Mouse (Mus musculus): Measurements from ENCODE around the gene Add2. TPM values are rescaled to one million over a fixed set of nuclear protein-coding genes. Genes with fewer than 3 reads are reported as not detected.

Gene Add2
- polyA plus RNA-seq, 1 experiment from 2014 or later = 66.5 TPM

DNA sequence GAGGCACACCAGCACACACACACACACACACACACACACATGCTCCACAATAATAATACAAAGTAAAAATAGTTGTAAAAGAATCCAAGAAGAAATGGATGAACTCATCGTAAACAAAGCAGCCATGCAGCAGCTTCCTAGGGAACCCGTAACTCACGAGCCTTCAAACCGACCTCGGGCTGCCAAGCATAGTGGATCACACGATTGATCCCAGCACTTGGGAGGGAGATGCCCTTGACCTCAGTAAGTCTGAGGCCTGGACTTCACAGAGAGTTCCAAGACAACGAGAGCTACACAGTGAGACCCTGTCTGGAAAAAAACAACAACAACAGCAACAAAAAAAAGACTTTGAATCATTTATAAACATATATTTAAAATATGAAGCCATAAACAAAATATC lies 133.1 kb downstream of the Add2 start:
- Histone ChIP-seq H3K9me3 (ENCODE audit: control insufficient read depth, low read length) (no peaks in the 10 kb centered on the region), H3K4me1 (replicated peaks; ENCODE audit: control insufficient read depth, insufficient read depth, low read length) (no peaks in the 10 kb centered on the region), H3K27me3 (replicated peaks; ENCODE audit: control insufficient read depth, insufficient read depth, low read length) (no peaks in the 10 kb centered on the region), H3K4me3 (ENCODE audit: low read depth, low read length) (no peak overlapping the region), H3K27ac (ENCODE audit: low read depth, low read length) (no peak overlapping the region), H3K9ac (ENCODE audit: low read depth, low read length) (no peak overlapping the region), H3K36me3 (ENCODE audit: control insufficient read depth, insufficient read depth, low read length) (no peaks in the 10 kb centered on the region), H3K4me2 (no peak overlapping the region)
- 61% methylated on average over 7 of the region's 7 CpGs for WGBS
- DNase-seq (ENCODE audit: low spot score) = no peak
- no peak for ATAC-seq (replicated peaks; ENCODE audit: low FRiP score)

GRCm38 (mm10) chr6:86164028-86164427 lies 135.5 kb downstream of the Add2 start:
- Histone ChIP-seq H3K9ac (ENCODE audit: low read depth, low read length) (no peak overlapping the region), H3K36me3 (ENCODE audit: control insufficient read depth, insufficient read depth, low read length) (no peaks in the 10 kb centered on the region), H3K4me1 (replicated peaks; ENCODE audit: control insufficient read depth, insufficient read depth, low read length) (no peaks in the 10 kb centered on the region), H3K27ac (ENCODE audit: low read depth, low read length) (no peak overlapping the region), H3K27me3 (replicated peaks; ENCODE audit: control insufficient read depth, insufficient read depth, low read length) (no peaks in the 10 kb centered on the region), H3K9me3 (ENCODE audit: control insufficient read depth, low read length) (no peaks in the 10 kb centered on the region), H3K4me2 (no peak overlapping the region), H3K4me3 (ENCODE audit: low read depth, low read length) (no peak overlapping the region)
- WGBS = 63% methylated on average over 3 of the region's 3 CpGs
- DNase-seq (ENCODE audit: low spot score) (no peak), ATAC-seq (replicated peaks; ENCODE audit: low FRiP score) (no peak)

- Histone ChIP-seq H3K36me3 (ENCODE audit: control insufficient read depth, insufficient read depth, low read length) (no peaks in the 10 kb centered on the region), H3K4me3 (ENCODE audit: low read depth, low read length) (no peak overlapping the region), H3K9ac (ENCODE audit: low read depth, low read length) (no peak overlapping the region), H3K27me3 (replicated peaks; ENCODE audit: control insufficient read depth, insufficient read depth, low read length) (no peaks in the 10 kb centered on the region), H3K9me3 (ENCODE audit: control insufficient read depth, low read length) (no peaks in the 10 kb centered on the region), H3K4me1 (replicated peaks; ENCODE audit: control insufficient read depth, insufficient read depth, low read length) (no peaks in the 10 kb centered on the region), H3K27ac (ENCODE audit: low read depth, low read length) (no peak overlapping the region), H3K4me2 (no peak overlapping the region)
- DNase-seq (ENCODE audit: low spot score) (no peak), ATAC-seq (replicated peaks; ENCODE audit: low FRiP score) (no peak)
- WGBS = 66% methylated on average over 9 of the region's 9 CpGs
These were observed 137.9 kb downstream of the Add2 start for GRCm38 (mm10) chr6:86166426-86166825.

DNA sequence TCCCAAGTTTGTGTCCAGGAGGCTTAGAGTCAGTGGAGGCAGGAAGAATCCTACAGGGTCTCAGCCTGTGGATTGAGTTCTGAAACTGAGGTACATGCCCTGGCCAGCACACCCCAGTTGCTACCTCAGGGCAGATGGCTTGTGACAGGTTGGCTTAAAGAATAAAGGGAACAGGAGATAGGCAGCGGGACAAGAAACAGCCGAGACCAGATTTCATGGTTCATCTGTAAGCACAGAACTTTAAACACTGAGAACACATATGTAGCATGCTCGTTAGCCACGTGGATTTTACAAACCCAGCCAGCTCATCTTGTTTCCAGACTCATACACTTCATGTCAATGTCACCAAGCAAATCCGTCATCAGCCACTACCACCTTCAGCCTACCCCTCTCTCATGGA lies 139.4 kb downstream of the Add2 start:
- no peak for ATAC-seq (replicated peaks; ENCODE audit: low FRiP score)
- WGBS = 79% methylated on average over 5 of the region's 5 CpGs
- Histone ChIP-seq H3K9me3 (ENCODE audit: control insufficient read depth, low read length) (no peaks in the 10 kb centered on the region), H3K4me2 (no peak overlapping the region), H3K4me1 (replicated peaks; ENCODE audit: control insufficient read depth, insufficient read depth, low read length) (no peaks in the 10 kb centered on the region), H3K27ac (ENCODE audit: low read depth, low read length) (no peak overlapping the region), H3K9ac (ENCODE audit: low read depth, low read length) (no peak overlapping the region), H3K27me3 (replicated peaks; ENCODE audit: control insufficient read depth, insufficient read depth, low read length) (no peaks in the 10 kb centered on the region), H3K36me3 (ENCODE audit: control insufficient read depth, insufficient read depth, low read length) (no peaks in the 10 kb centered on the region), H3K4me3 (ENCODE audit: low read depth, low read length) (no peak overlapping the region)
- no peak for DNase-seq (ENCODE audit: low spot score)

GRCm38 (mm10) chr6:86169166-86169565 lies 140.7 kb downstream of the Add2 start:
- H3K4me3 ChIP-seq (ENCODE audit: low read depth, low read length) = no peak overlapping the region
- 62% methylated on average over 4 of the region's 4 CpGs for WGBS
- H3K4me1 ChIP-seq (replicated peaks; ENCODE audit: control insufficient read depth, insufficient read depth, low read length) = no peaks in the 10 kb centered on the region
- no peaks in the 10 kb centered on the region for H3K9me3 ChIP-seq (ENCODE audit: control insufficient read depth, low read length)
- DNase-seq (ENCODE audit: low spot score) (no peak), ATAC-seq (replicated peaks; ENCODE audit: low FRiP score) (no peak)
- no peaks in the 10 kb centered on the region for H3K36me3 ChIP-seq (ENCODE audit: control insufficient read depth, insufficient read depth, low read length)
- H3K9ac ChIP-seq (ENCODE audit: low read depth, low read length) = no peak overlapping the region
- no peaks in the 10 kb centered on the region for H3K27me3 ChIP-seq (replicated peaks; ENCODE audit: control insufficient read depth, insufficient read depth, low read length)
- H3K27ac ChIP-seq (ENCODE audit: low read depth, low read length) = no peak overlapping the region
- no peak overlapping the region for H3K4me2 ChIP-seq

Other genes starting within 250 kb of the Add2 start
- gene Nat8f6, start 207.7 kb upstream of the Add2 start, polyA plus RNA-seq (2014; fragmentation: Nextera tagmentation; extraction: Ambion mirVana) = not detected in 2 replicates
- gene Nat8f5, start 207.7 kb upstream of the Add2 start, polyA plus RNA-seq (2014; fragmentation: Nextera tagmentation; extraction: Ambion mirVana) = not detected in 2 replicates
- gene Nat8, start 196.6 kb upstream of the Add2 start, polyA plus RNA-seq (2014; fragmentation: Nextera tagmentation; extraction: Ambion mirVana) = not detected in 2 replicates
- not detected in 2 replicates for gene Nat8f2, start 159.5 kb upstream of the Add2 start, polyA plus RNA-seq (2014; fragmentation: Nextera tagmentation; extraction: Ambion mirVana)
- 1.9 TPM in 2 replicates for gene Nat8f4, start 123.8 kb upstream of the Add2 start, polyA plus RNA-seq (2014; fragmentation: Nextera tagmentation; extraction: Ambion mirVana)
- gene Tprkb, start 116.8 kb upstream of the Add2 start, polyA plus RNA-seq (2014; fragmentation: Nextera tagmentation; extraction: Ambion mirVana) = 37.1 and 38.4 TPM in 2 replicates
- gene Nat8f1, start 113.0 kb upstream of the Add2 start, polyA plus RNA-seq (2014; fragmentation: Nextera tagmentation; extraction: Ambion mirVana) = 5.2 and 6.8 TPM in 2 replicates
- gene Dusp11, start 67.0 kb upstream of the Add2 start, polyA plus RNA-seq (2014; fragmentation: Nextera tagmentation; extraction: Ambion mirVana) = 58.7 and 59.9 TPM in 2 replicates
- not detected in 2 replicates for gene Figla, start 12.5 kb upstream of the Add2 start, polyA plus RNA-seq (2014; fragmentation: Nextera tagmentation; extraction: Ambion mirVana)
- gene Tgfa, start 166.5 kb downstream of the Add2 start, polyA plus RNA-seq (2014; fragmentation: Nextera tagmentation; extraction: Ambion mirVana) = 0.99 and 1.2 TPM in 2 replicates

Data from liver, embryonic 11.5 days (tissue).